In the genomic region with DNA sequence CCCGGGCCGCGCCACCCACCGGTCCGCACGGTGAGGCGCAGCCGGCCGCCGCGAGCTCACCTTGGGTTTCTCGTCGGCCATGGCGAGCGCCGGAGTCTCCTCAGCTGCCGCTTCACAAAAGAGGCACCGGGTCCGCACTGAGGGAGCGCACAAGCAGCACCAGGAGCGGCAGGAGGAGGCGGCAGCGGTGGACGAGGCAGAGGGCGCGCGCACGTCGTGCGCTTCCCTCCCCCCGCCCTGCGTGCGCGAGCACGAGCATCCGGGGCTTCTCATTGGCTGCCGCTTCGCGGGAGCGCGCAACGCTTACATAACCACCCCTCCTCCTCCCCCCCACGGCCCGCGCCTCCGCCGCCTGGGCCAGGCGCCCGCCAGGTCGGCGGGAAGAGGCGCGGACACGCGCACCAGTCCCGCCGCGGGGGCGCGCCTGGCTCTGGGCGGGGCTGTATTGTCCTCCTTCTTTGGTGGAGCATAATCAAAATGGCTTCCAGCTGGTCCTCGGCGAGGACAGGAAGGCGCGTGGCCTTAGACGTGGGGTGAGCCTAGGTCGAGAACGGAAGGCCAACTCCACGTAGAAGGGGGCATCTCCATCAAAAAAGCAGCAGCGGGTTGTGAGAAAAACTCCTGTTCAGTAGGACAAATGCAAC, we compare ENCODE assay signal across 7 mouse cellular contexts. TPM values are rescaled to one million over a fixed set of nuclear protein-coding genes. Genes with fewer than 3 reads are reported as not detected.
DNase-seq lines count a peak whose midpoint lies in the region; ATAC-seq and TF ChIP-seq lines count a peak whose summit lies in the region.

Gene Sumo2 (minus strand): TSS at position 239 of the 644 bp plus-strand sequence.

- peaks cover 14% of the 10 kb centered on the region for H3K4me1 ChIP-seq in embryonic facial prominence, embryonic 10.5 days
- H3K4me1 ChIP-seq in intestine, postnatal 0 days (replicated peaks; ENCODE audit: control insufficient read depth, insufficient read depth, low read length), result no peaks in the 10 kb centered on the region
- H3K4me1 ChIP-seq in midbrain, embryonic 12.5 days, result peaks cover 17% of the 10 kb centered on the region
- H3K4me1 ChIP-seq in small intestine, adult 2 months (ENCODE audit: control insufficient read depth, insufficient read depth, insufficient read length, low read length), result no peaks in the 10 kb centered on the region; the same call in 1 of the 2 replicates

- peak within 1 kb of the TSS; percentile 99 for H3K27ac ChIP-seq in embryonic facial prominence, embryonic 10.5 days (replicated peaks)
- peak within 1 kb of the TSS; percentile 99 for H3K27ac ChIP-seq in intestine, postnatal 0 days (ENCODE audit: low read depth, low read length)
- H3K27ac ChIP-seq in midbrain, embryonic 12.5 days (replicated peaks), result peak within 1 kb of the TSS; percentile 100
- peak within 1 kb of the TSS; percentile 90 for H3K27ac ChIP-seq in small intestine, adult 2 months (ENCODE audit: insufficient read depth, low read depth, low read length)

- no peaks in the 10 kb centered on the region for H3K9me3 ChIP-seq in embryonic facial prominence, embryonic 10.5 days
- H3K9me3 ChIP-seq in intestine, postnatal 0 days (ENCODE audit: control insufficient read depth), result no peaks in the 10 kb centered on the region
- H3K9me3 ChIP-seq in midbrain, embryonic 12.5 days, result no peaks in the 10 kb centered on the region

- intact Hi-C loops in left cerebral cortex, postnatal 4 days (cut with DNase I), result no loop called here

- DNase-seq in adrenal gland, postnatal 10 days, result peak; percentile 99
- DNase-seq in embryonic facial prominence, embryonic 10.5 days (ENCODE audit: low spot score), result peak; percentile 99
- DNase-seq in gonadal fat pad, adult 2 months (ENCODE audit: low read depth), result no peak
- DNase-seq in left cerebral cortex, postnatal 4 days, result peak; percentile 99

- H3K27me3 ChIP-seq in embryonic facial prominence, embryonic 10.5 days (replicated peaks; ENCODE audit: low read depth, poor library complexity, severe bottlenecking), result no peaks in the 10 kb centered on the region
- H3K27me3 ChIP-seq in intestine, postnatal 0 days (replicated peaks; ENCODE audit: control insufficient read depth, insufficient read depth, low read length), result no peaks in the 10 kb centered on the region
- H3K27me3 ChIP-seq in midbrain, embryonic 12.5 days, result no peaks in the 10 kb centered on the region
- no peaks in the 10 kb centered on the region for H3K27me3 ChIP-seq in small intestine, adult 2 months (ENCODE audit: control insufficient read depth, insufficient read depth, low read length)

- peak within 1 kb of the TSS; percentile 98 for H3K4me3 ChIP-seq in embryonic facial prominence, embryonic 10.5 days
- H3K4me3 ChIP-seq in intestine, postnatal 0 days (ENCODE audit: low read depth, low read length), result peak within 1 kb of the TSS; percentile 90
- H3K4me3 ChIP-seq in midbrain, embryonic 12.5 days, result peak within 1 kb of the TSS; percentile 77
- peak within 1 kb of the TSS; percentile 85 for H3K4me3 ChIP-seq in small intestine, adult 2 months (ENCODE audit: low read depth, low read length)

- H3K36me3 ChIP-seq in embryonic facial prominence, embryonic 10.5 days (replicated peaks), result peaks cover 35% of the 10 kb centered on the region
- peaks cover 25% of the 10 kb centered on the region for H3K36me3 ChIP-seq in intestine, postnatal 0 days (ENCODE audit: control insufficient read depth, insufficient read depth)
- H3K36me3 ChIP-seq in midbrain, embryonic 12.5 days, result peaks cover 25% of the 10 kb centered on the region
- H3K36me3 ChIP-seq in small intestine, adult 2 months (ENCODE audit: control insufficient read depth, insufficient read depth, low read length), result peaks cover 23% of the 10 kb centered on the region

- peak; percentile 41 for TF ChIP-seq POLR2A in small intestine, adult 2 months (IDR thresholded peaks at IDR 0.05; ENCODE audit: low read depth, low read length)

- peak within 1 kb of the TSS; percentile 87 for H3K4me2 ChIP-seq in intestine, postnatal 0 days (replicated peaks; ENCODE audit: low read depth)
- peak within 1 kb of the TSS; percentile 69 for H3K4me2 ChIP-seq in midbrain, embryonic 12.5 days (replicated peaks)

- TF ChIP-seq CTCF in intestine, postnatal 0 days (IDR thresholded peaks at IDR 0.05; ENCODE audit: low read depth), result no peak
- no peak for TF ChIP-seq CTCF in small intestine, adult 2 months (IDR thresholded peaks at IDR 0.05; ENCODE audit: extremely low read depth, insufficient read length, insufficient replicate concordance, low read depth, low read length)

- ATAC-seq in intestine, postnatal 0 days, result peak; percentile 95
- peak; percentile 92 for ATAC-seq in midbrain, embryonic 12.5 days (ENCODE audit: low FRiP score, low read depth)

- under 1% methylated on average over 66 of the region's 70 CpGs for WGBS in embryonic facial prominence, embryonic 10.5 days
- under 1% methylated on average over 45 of the region's 70 CpGs for WGBS in intestine, postnatal 0 days
- 2% methylated on average over 51 of the region's 70 CpGs for WGBS in midbrain, embryonic 12.5 days
- WGBS in small intestine, adult 2 months, result 2% methylated on average over 60 of the region's 70 CpGs

- peak within 1 kb of the TSS; percentile 95 for H3K9ac ChIP-seq in intestine, postnatal 0 days (ENCODE audit: low read depth, low read length)
- peak within 1 kb of the TSS; percentile 90 for H3K9ac ChIP-seq in midbrain, embryonic 12.5 days (replicated peaks)

RNA-seq across cellular contexts. Expression of gene Sumo2, which starts in this region (rescaled TPM):
- total RNA-seq in adrenal gland, postnatal 10 days (2021), result 100 to 1,000 TPM; 255 to 272 TPM
- 1,425 and 1,473 TPM in 2 replicates for polyA plus RNA-seq in embryonic facial prominence, embryonic 10.5 days (2016; fragmentation: Nextera tagmentation; extraction: Ambion mirVana)
- polyA plus RNA-seq in gonadal fat pad, adult 2 months (2012; rRNA removed), result 75.3 and 82.7 TPM in 2 replicates
- 404 and 414 TPM in 2 replicates for polyA plus RNA-seq in intestine, postnatal 0 days (2015; fragmentation: Nextera tagmentation; extraction: Ambion mirVana)
- 100 to 1,000 TPM; 439 to 466 TPM for total RNA-seq in left cerebral cortex, postnatal 4 days (2021)
- polyA plus RNA-seq in midbrain, embryonic 12.5 days (2016; fragmentation: Nextera tagmentation; extraction: Ambion mirVana), result 1,412 and 1,429 TPM in 2 replicates
- 3.6 and 7.0 TPM in 2 replicates for polyA plus RNA-seq in small intestine, adult 2 months (2012; rRNA removed)
